Mouse (Mus musculus) kidney, adult 2 months (tissue): ENCODE results near the gene Eif4h.

Experiments
- CTCF ChIP-seq: fragments of 200-500 bp; conservative IDR thresholded peaks from 2 replicates; pipeline ENCODE4 v1.5.1; 2011; ENCODE audit warnings: low read depth, mild to moderate bottlenecking, control low read depth, low read length, moderate library complexity, mixed read lengths; ENCODE audit not compliant: insufficient read depth, insufficient read length
- POLR2A ChIP-seq: fragments of 200-500 bp; IDR thresholded peaks from one replicate; pipeline ENCODE4 v1.6.1; 2011; ENCODE audit warnings: low read depth, low read length, control low read depth

- TF ChIP-seq CTCF (no peak), POLR2A (no peak)
Measured at GRCm38 (mm10) chr5:134583884-134584213, 55.4 kb downstream of the Eif4h start.
